7 mouse cellular contexts compared by ENCODE assay signal in the genomic region with DNA sequence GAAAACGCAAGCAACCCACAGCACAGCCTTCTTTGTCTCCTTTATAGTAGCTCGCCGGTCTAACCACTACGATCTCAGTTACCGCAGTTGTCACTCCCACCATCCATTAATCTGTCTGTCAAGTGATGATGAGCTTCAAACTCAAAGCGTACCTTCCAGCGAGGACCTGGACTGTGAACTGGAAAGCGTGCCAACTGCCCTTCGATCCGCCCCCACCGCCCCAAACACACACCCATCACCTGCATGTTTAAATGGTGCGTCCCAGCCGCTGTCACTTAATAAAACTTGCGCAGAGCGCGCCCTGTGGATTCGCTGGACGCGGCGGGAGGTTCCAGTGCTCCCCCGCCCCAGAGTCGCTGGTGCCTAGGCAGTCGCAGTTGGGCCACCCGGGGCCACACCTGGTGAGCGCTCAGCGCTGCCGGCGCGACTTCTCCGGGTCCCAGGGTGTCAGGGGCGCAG. TPM values are rescaled to one million over a fixed set of nuclear protein-coding genes. Genes with fewer than 3 reads are reported as not detected.
A peak's percentile ranks its signal among the peaks of the same experiment; 100 is the strongest.
DNase-seq lines count a peak whose midpoint lies in the region; ATAC-seq and TF ChIP-seq lines count a peak whose summit lies in the region.

A gene (plus strand): TSS at position 361 of the 459 bp plus-strand sequence.

- TF ChIP-seq CTCF in intestine, postnatal 0 days (IDR thresholded peaks at IDR 0.05; ENCODE audit: low read depth), result no peak

- peak; percentile 73 for ATAC-seq in intestine, postnatal 0 days

- peak within 1 kb of the TSS; percentile 42; the same call in 1 of the 2 replicates for H3K9ac ChIP-seq in intestine, postnatal 0 days (ENCODE audit: low read depth, low read length)

- H3K4me3 ChIP-seq in embryonic facial prominence, embryonic 10.5 days, result peak within 1 kb of the TSS; percentile 51
- peak within 1 kb of the TSS; percentile 39 for H3K4me3 ChIP-seq in intestine, postnatal 0 days (ENCODE audit: low read depth, low read length)
- peak within 1 kb of the TSS; percentile 52 for H3K4me3 ChIP-seq in midbrain, embryonic 10.5 days

- H3K27ac ChIP-seq in embryonic facial prominence, embryonic 10.5 days (replicated peaks), result no peak within 1 kb of the TSS
- H3K27ac ChIP-seq in intestine, postnatal 0 days (ENCODE audit: low read depth, low read length), result no peak within 1 kb of the TSS
- H3K27ac ChIP-seq in midbrain, embryonic 10.5 days (replicated peaks), result no peak within 1 kb of the TSS

- peak; percentile 12 for DNase-seq in R1 (ENCODE audit: low read depth, low spot score)
- DNase-seq in embryonic facial prominence, embryonic 10.5 days (ENCODE audit: low spot score), result no peak
- DNase-seq in midbrain, embryonic 10.5 days (ENCODE audit: low spot score), result peak; percentile 22
- no peak for DNase-seq in cerebellum, adult 8-10 months
- no peak for DNase-seq in c-Kit-positive CD71-positive TER-119-positive erythroid progenitor cells, embryonic 14.5 days (ENCODE audit: low spot score)
- DNase-seq in adrenal gland, postnatal 25 days, result no peak

- peak within 1 kb of the TSS; percentile 72 for H3K4me2 ChIP-seq in intestine, postnatal 0 days (replicated peaks; ENCODE audit: low read depth)

- H3K9me3 ChIP-seq in embryonic facial prominence, embryonic 10.5 days, result no peaks in the 10 kb centered on the region
- no peaks in the 10 kb centered on the region for H3K9me3 ChIP-seq in intestine, postnatal 0 days (ENCODE audit: control insufficient read depth)
- H3K9me3 ChIP-seq in midbrain, embryonic 10.5 days (replicated peaks), result 0 out of 2 replicates have a peak, but pooled peaks cover 5% of the 10 kb centered on the region

- H3K4me1 ChIP-seq in embryonic facial prominence, embryonic 10.5 days, result peaks cover 13% of the 10 kb centered on the region
- H3K4me1 ChIP-seq in intestine, postnatal 0 days (replicated peaks; ENCODE audit: control insufficient read depth, insufficient read depth, low read length), result no peaks in the 10 kb centered on the region
- H3K4me1 ChIP-seq in midbrain, embryonic 10.5 days, result peaks cover 11% of the 10 kb centered on the region

- 4% methylated on average over 31 of the region's 31 CpGs for WGBS in embryonic facial prominence, embryonic 10.5 days
- 2% methylated on average over 31 of the region's 31 CpGs for WGBS in intestine, postnatal 0 days
- WGBS in midbrain, embryonic 10.5 days, result 5% methylated on average over 31 of the region's 31 CpGs

- peaks cover 33% of the 10 kb centered on the region for H3K27me3 ChIP-seq in embryonic facial prominence, embryonic 10.5 days (replicated peaks; ENCODE audit: low read depth, poor library complexity, severe bottlenecking)
- H3K27me3 ChIP-seq in intestine, postnatal 0 days (replicated peaks; ENCODE audit: control insufficient read depth, insufficient read depth, low read length), result peaks cover 10% of the 10 kb centered on the region
- peaks cover 36% of the 10 kb centered on the region for H3K27me3 ChIP-seq in midbrain, embryonic 10.5 days (ENCODE audit: low read depth, poor library complexity, severe bottlenecking)

- H3K36me3 ChIP-seq in embryonic facial prominence, embryonic 10.5 days (replicated peaks), result no peaks in the 10 kb centered on the region
- no peaks in the 10 kb centered on the region for H3K36me3 ChIP-seq in intestine, postnatal 0 days (ENCODE audit: control insufficient read depth, insufficient read depth)
- H3K36me3 ChIP-seq in midbrain, embryonic 10.5 days, result no peaks in the 10 kb centered on the region

RNA-seq across cellular contexts. Expression of the gene that starts here (rescaled TPM):
- polyA plus RNA-seq in embryonic facial prominence, embryonic 10.5 days (2016; fragmentation: Nextera tagmentation; extraction: Ambion mirVana), result 0.08 TPM in 1 of 2 replicates, not detected in the other
- polyA plus RNA-seq in intestine, postnatal 0 days (2015; fragmentation: Nextera tagmentation; extraction: Ambion mirVana), result 3.3 and 4.9 TPM in 2 replicates
- polyA plus RNA-seq in midbrain, embryonic 10.5 days (2016; fragmentation: Nextera tagmentation; extraction: Ambion mirVana), result 0.02 and 0.04 TPM in 2 replicates
- total RNA-seq in adrenal gland, postnatal 25 days (2021), result 0.12 and 0.19 TPM in 2 replicates

Comparison
In these comparisons a context has a peak if more than half of its experiments do, and no peak if none do; other contexts are left out.
1. Peak in DNase-seq and H3K4me3 ChIP-seq in midbrain, embryonic 10.5 days; RNA of the gene not detected or under 1 TPM.